Mouse (Mus musculus) gastrocnemius, postnatal 4 days (tissue): ENCODE results near the gene Gm12695. TPM values are rescaled to one million over a fixed set of nuclear protein-coding genes. Genes with fewer than 3 reads are reported as not detected.

ENCODE experiments used
- DNase-seq, 2 experiments: peaks; one replicate each; pipeline ENCODE4 v3.0.0; 2021 to 2022; ENCODE audit warnings: low spot score in 2 of 2, mixed read lengths in 2 of 2
- total RNA-seq, 2 experiments: library from RNA; stranded (reverse); gene quantifications; 2 replicates each; pipeline ENCODE4 v1.2.3; 2021

The Gm12695 gene
- total RNA-seq, 2 experiments from 2014 or later: not detected

DNA sequence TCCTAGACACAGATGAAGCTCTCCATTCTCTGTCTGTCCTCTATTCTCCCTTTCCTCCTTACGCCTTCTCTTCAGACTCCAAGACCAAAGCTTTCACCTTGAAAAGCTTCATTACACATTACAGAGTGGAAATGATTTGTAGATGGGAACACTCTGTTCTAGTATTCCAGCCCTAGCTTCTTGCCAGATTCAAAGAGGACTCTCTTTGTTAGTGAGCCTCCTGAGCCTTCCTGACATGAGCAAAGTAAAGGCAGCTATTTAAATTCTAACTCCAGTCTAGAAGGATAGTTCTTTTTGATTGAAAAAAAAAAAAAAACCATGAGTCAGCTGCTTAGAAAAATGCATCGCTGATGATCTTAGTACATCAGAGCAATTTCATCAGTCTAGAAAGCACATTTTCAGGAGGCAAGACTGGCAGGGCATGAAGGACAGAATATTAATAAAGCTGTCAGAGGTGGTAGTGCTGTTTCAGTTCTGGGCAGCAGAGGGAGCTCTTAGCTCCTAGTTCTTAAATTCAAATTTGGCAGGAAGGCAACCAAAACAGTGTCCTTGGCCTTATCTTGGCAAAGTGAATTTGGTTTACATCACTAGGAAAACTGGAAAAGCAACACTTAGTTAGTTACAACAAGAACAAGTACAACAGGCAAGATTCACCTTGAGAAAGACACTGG is 79.6 kb downstream of the Gm12695 start:
- DNase-seq: peak in 1 of 2 experiments; percentile 42

DNA sequence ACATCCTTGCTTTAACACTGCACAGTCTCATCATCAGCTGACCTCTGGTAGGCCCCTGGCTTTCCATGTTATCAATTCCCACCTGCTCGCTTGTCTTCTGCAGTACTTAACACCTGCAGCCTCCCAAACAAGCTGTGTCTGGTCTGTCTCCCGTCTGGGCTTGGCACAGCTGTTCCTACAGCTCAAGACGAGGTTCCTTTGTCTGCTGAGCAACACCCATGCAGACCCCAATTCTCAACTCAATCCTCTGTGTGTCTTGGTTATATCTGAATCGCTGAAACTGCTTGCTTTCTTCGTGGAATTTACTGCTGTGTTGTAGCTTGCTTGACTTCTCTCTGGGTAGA is 86.8 kb downstream of the Gm12695 start:
- DNase-seq: no peak

DNA sequence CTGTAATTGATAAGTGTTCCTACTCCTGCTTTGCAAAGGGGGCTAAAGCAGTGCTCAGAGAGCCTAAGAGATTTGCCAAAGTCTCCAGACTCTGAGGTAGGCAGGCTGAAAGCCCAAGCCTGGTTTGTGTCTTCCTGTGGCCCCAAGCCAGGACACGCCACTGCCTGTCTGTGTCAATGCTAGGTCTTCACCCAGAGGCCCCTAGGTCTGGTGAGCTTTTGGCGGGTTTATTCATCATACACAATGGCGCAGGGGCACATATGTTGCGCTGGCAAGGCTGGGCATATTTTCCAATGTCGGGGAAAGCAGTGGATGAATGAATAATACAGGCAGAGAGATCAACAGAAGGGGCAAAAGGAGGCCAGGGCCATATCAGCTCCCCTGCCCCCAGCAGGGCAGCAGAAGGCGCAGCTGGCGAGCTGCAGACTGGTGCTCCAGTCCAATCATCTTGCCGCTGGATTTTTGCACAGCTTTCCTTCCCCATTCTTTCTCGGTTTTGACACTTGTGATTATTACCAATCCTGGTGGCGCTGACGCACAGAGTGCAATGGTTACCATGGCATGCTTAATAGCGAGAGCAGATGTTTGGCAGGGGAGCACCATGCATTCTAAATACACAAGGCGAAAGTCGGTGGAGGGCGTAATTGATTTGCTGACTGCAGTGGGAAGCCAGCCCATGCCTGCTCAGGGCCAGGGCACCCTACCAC is 87.3 kb downstream of the Gm12695 start:
- peak in 1 of 2 experiments; percentile 26 for DNase-seq

DNA sequence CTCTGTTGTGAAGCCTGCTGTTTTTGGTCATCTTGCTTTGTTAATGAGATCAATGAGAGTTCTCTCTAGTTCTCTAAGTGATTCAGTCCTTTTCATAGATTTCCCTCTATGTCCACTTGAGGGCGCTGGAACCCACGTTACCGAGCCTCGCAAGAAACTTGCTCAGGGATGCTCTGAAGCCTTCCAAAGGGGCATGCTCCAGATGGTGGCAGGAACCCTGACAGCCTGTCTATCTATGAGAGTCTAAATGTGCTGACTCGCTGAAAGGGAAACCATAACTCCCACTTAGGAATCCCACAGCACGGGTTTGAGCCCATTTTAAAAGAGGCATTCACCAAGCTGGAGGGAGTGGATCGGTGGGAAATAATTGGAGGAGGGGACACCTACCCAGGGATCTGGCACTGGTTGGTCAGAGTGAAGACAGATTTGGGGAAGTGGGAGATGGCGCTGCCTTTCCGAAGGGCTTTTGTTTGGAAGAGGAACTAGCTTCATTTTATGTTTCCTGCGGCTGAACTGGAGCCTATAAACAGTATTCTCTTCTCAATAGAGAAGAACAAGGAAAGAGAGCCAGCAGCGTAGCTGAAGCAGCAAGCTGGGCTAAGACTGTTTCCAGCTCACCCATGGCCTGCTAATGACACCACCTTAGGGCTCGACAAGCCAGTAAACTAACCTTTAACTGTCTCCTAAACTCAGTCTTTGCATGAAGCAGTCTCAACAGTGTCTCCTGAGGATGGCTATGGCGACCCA is 88.2 kb downstream of the Gm12695 start:
- DNase-seq: peak; percentile 29 to 64

DNA sequence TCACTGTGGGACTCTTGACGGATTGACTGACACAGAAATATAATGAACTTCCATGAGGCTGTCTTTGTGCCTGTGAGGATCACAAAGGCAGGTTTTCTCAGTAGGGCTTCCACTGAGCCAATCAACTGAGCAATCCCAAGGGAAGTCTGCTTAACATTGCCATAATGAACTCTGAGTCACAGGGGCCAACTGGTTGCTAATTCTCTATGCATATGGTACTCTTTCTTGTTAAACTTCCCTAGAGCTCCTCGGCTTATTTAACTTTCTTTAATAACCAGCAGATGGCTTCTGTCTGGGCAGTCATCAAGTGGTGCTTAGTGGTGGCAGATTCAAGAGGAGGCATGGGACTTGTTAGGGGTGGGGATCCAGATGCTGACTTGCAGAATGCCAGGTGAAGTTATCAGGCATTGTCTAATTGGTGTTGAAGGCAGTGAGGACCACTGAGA is 97.6 kb downstream of the Gm12695 start:
- no peak for DNase-seq

DNA sequence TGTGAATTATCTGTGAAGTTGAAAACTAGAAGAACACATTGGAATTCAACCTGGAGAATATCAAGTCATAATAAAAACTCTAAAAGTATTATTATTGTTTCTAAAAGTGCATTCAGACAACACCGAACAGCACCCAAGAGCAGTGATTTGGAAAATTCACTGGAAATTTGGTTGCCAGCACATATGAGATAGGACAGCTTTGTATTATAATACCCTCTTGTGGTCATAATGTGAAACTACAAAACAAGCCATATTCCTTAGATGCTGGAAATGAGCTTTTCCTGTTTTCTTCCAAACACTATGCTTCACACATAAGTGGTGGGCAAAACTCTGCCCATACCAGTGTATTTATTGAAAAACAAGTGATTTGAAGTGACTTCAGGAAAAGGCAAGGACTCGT is 101.5 kb downstream of the Gm12695 start:
- no peak for DNase-seq

DNA sequence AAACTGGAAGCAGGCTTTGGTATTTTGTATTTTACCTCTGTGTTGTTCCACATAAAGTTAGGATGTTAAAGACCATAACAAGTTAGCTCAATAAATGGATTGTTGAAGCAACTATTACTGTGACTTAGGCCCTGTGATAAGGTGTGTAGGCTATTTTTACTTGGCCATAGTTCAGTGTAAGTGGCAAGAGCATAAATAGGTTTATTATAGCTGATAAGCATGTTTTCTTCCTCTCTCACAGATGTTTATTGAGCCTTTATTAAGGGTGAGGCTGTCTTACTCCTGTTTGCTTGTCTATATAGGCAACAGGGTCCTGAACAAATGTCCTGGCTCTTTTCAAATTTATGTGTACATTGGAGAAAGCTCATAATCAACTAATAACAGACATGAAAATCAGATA is 104.0 kb downstream of the Gm12695 start:
- DNase-seq: no peak

DNA sequence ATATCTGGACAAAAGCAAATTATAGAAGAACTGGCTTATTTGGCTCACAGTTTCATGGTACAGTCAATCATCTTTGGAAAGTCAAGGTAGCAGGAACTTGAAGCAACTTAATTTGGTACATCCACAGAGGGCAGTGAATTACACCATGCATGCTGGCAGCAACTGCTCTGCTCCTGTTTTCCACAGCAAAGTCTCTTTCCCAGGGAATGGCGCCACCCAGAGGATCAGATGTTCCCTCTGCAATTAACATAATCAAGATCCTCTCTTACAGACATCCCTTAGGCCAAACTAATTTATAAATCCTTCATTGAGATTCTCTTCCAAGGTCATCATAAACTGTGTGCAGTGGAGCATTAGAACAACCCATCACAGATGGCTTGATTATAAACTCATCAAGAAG is 104.8 kb downstream of the Gm12695 start:
- no peak for DNase-seq

Other genes starting within 250 kb of the Gm12695 start
- gene Cyp2j6, start 231.5 kb downstream of the Gm12695 start, total RNA-seq: 1 to 10 TPM; 4.5 to 5.0 TPM
- 1 to 10 TPM; 2.1 to 2.2 TPM for gene Cyp2j9, start 193.6 kb downstream of the Gm12695 start, total RNA-seq
- gene Cyp2j5, start 121.0 kb downstream of the Gm12695 start, total RNA-seq: under 1 TPM in 1 of 2 experiments, not detected in 1; 0.29 TPM